Mouse (Mus musculus): ENCODE measurements around the gene Plg.

- TF ChIP-seq POLR2A (IDR thresholded peaks at IDR 0.05; ENCODE audit: control insufficient read depth in 1 of 2, insufficient read depth in 1 of 2, low read depth in 1 of 2, low read length in 2 of 2, poor library complexity in 1 of 2) (no peak), KAT2A (conservative IDR thresholded peaks at IDR 0.05; ENCODE audit: low read depth, low read length) (no peak), POLR2AphosphoS5 (IDR thresholded peaks at IDR 0.05; ENCODE audit: borderline replicate concordance, low read depth, low read length) (no peak), CTCF (IDR thresholded peaks at IDR 0.05 in 2 of 3, conservative IDR thresholded peaks at IDR 0.05 in 1 of 3; ENCODE audit: control insufficient read depth in 1 of 3, insufficient read depth in 1 of 3, low read depth in 2 of 3, low read length in 3 of 3, poor library complexity in 1 of 3, severe bottlenecking in 1 of 3) (no peak), ETS1 (IDR thresholded peaks at IDR 0.05; ENCODE audit: low read depth, low read length) (no peak), JUND (IDR thresholded peaks at IDR 0.05; ENCODE audit: low read depth, low read length) (no peak), TAL1 (IDR thresholded peaks at IDR 0.05; ENCODE audit: low read length) (no peak), USF1 (IDR thresholded peaks at IDR 0.05; ENCODE audit: low read depth, low read length) (no peak), NELFE (IDR thresholded peaks at IDR 0.05; ENCODE audit: low read depth, low read length) (no peak)
Measured at GRCm38 (mm10) chr17:12352781-12353180, 25.6 kb upstream of the Plg start.

Data from MEL (cell line).